8 mouse cellular contexts compared by ENCODE assay signal in genomic region chr6:85431274-85431841, GRCm38 (mm10). TPM values are rescaled to one million over a fixed set of nuclear protein-coding genes. Genes with fewer than 3 reads are reported as not detected.
DNase-seq lines count a peak whose midpoint lies in the region; ATAC-seq and TF ChIP-seq lines count a peak whose summit lies in the region.

No protein-coding gene starts in this region.

- 49% methylated on average over 8 of the region's 8 CpGs for WGBS in heart, postnatal 0 days
- 46% methylated on average over 8 of the region's 8 CpGs for WGBS in hindbrain, embryonic 11.5 days
- WGBS in midbrain, embryonic 12.5 days = 44% methylated on average over 8 of the region's 8 CpGs

- DNase-seq in heart, postnatal 0 days (ENCODE audit: low spot score) = no peak
- no peak for DNase-seq in heart, postnatal 10 days
- no peak for DNase-seq in MEL (ENCODE audit: low read depth, low spot score)
- DNase-seq in hindbrain, embryonic 11.5 days (ENCODE audit: low spot score) = no peak
- no peak for DNase-seq in ovary, postnatal 14 days (ENCODE audit: low spot score)
- no peak for DNase-seq in cerebellum, adult 8-10 months
- no peak for DNase-seq in layer of hippocampus, adult 11-12 months (ENCODE audit: low spot score)

- no peak for ATAC-seq in heart, postnatal 0 days (ENCODE audit: insufficient read depth, low read depth)
- ATAC-seq in hindbrain, embryonic 11.5 days (ENCODE audit: low FRiP score) = peak; percentile 82
- peak; percentile 82; the same call in 1 of the 2 replicates for ATAC-seq in midbrain, embryonic 12.5 days (ENCODE audit: low FRiP score, low read depth)

- intact Hi-C loops in heart, postnatal 10 days (cut with DNase I) = no loop called here

- TF ChIP-seq EP300 in heart, postnatal 0 days (IDR thresholded peaks at IDR 0.05; ENCODE audit: low read depth) = no peak
- TF ChIP-seq EP300 in MEL (IDR thresholded peaks at IDR 0.05; ENCODE audit: low read depth in 1 of 2, low read length in 2 of 2) = no peak

- H3K79me2 ChIP-seq in MEL (ENCODE audit: control insufficient read depth, insufficient read depth, low read length, poor library complexity) = peaks cover 37% of the 10 kb centered on the region

- H3K4me3 ChIP-seq in heart, postnatal 0 days (ENCODE audit: low read depth, low read length) = peak overlapping the region; percentile 92
- peak overlapping the region; percentile 89 to 94 for H3K4me3 ChIP-seq in MEL (ENCODE audit: control insufficient read depth in 1 of 2, insufficient read depth in 1 of 2, low read depth in 2 of 2, low read length in 2 of 2)
- peak overlapping the region; percentile 78 for H3K4me3 ChIP-seq in hindbrain, embryonic 11.5 days (ENCODE audit: low read depth, low read length)
- peak overlapping the region; percentile 89 for H3K4me3 ChIP-seq in midbrain, embryonic 12.5 days

- H3K27me3 ChIP-seq in heart, postnatal 0 days (ENCODE audit: control insufficient read depth, insufficient read depth, low read length) = no peaks in the 10 kb centered on the region
- peaks cover 6 to 17% of the 10 kb centered on the region in 2 experiments for H3K27me3 ChIP-seq in MEL (ENCODE audit: control insufficient read depth in 1 of 2, insufficient read depth in 2 of 2, low read length in 2 of 2)
- no peaks in the 10 kb centered on the region for H3K27me3 ChIP-seq in hindbrain, embryonic 11.5 days (ENCODE audit: control insufficient read depth, insufficient read depth, low read length)
- H3K27me3 ChIP-seq in midbrain, embryonic 12.5 days = peaks cover 4% of the 10 kb centered on the region; the same call in 1 of the 2 replicates

- H3K4me2 ChIP-seq in heart, postnatal 0 days (ENCODE audit: low read depth, low read length) = peak overlapping the region; percentile 96
- peak overlapping the region; percentile 77 for H3K4me2 ChIP-seq in hindbrain, embryonic 11.5 days (replicated peaks; ENCODE audit: low read depth, low read length)
- H3K4me2 ChIP-seq in midbrain, embryonic 12.5 days (replicated peaks) = peak overlapping the region; percentile 90

- H3K9me3 ChIP-seq in heart, postnatal 0 days (replicated peaks; ENCODE audit: control insufficient read depth, low read length) = no peaks in the 10 kb centered on the region
- H3K9me3 ChIP-seq in MEL (replicated peaks; ENCODE audit: insufficient read depth, low read length) = no peaks in the 10 kb centered on the region
- H3K9me3 ChIP-seq in hindbrain, embryonic 11.5 days (ENCODE audit: control insufficient read depth, low read length) = no peaks in the 10 kb centered on the region
- no peaks in the 10 kb centered on the region for H3K9me3 ChIP-seq in midbrain, embryonic 12.5 days

- no peaks in the 10 kb centered on the region for H3K36me3 ChIP-seq in heart, postnatal 0 days (replicated peaks; ENCODE audit: control insufficient read depth, insufficient read depth, low read length)
- peaks cover 0 to 21% of the 10 kb centered on the region in 2 experiments; a peak in 2 of 4 replicates for H3K36me3 ChIP-seq in MEL (ENCODE audit: control insufficient read depth in 1 of 2, insufficient read depth in 2 of 2, low read length in 2 of 2)
- no peaks in the 10 kb centered on the region for H3K36me3 ChIP-seq in hindbrain, embryonic 11.5 days (ENCODE audit: control insufficient read depth, insufficient read depth, low read length)
- no peaks in the 10 kb centered on the region for H3K36me3 ChIP-seq in midbrain, embryonic 12.5 days

- H3K27ac ChIP-seq in heart, postnatal 0 days (ENCODE audit: low read depth) = no peak overlapping the region
- no peak overlapping the region for H3K27ac ChIP-seq in MEL (ENCODE audit: control insufficient read depth, low read depth, low read length)
- H3K27ac ChIP-seq in hindbrain, embryonic 11.5 days (ENCODE audit: low read depth, low read length) = no peak overlapping the region
- H3K27ac ChIP-seq in midbrain, embryonic 12.5 days (replicated peaks) = no peak overlapping the region

- peaks cover 6% of the 10 kb centered on the region; the same call in 1 of the 2 replicates for H3K4me1 ChIP-seq in heart, postnatal 0 days (ENCODE audit: control insufficient read depth, insufficient read depth)
- peaks cover 4 to 17% of the 10 kb centered on the region in 2 experiments for H3K4me1 ChIP-seq in MEL (ENCODE audit: control insufficient read depth in 1 of 2, insufficient read depth in 2 of 2, low read length in 2 of 2)
- no peaks in the 10 kb centered on the region for H3K4me1 ChIP-seq in hindbrain, embryonic 11.5 days (replicated peaks; ENCODE audit: control insufficient read depth, insufficient read depth, low read length)
- 0 out of 2 replicates have a peak, but pooled peaks cover 9% of the 10 kb centered on the region for H3K4me1 ChIP-seq in midbrain, embryonic 12.5 days

- no peak for TF ChIP-seq CTCF in heart, postnatal 0 days (IDR thresholded peaks at IDR 0.05; ENCODE audit: low read depth)
- TF ChIP-seq CTCF in MEL (IDR thresholded peaks at IDR 0.05 in 2 of 3, conservative IDR thresholded peaks at IDR 0.05 in 1 of 3; ENCODE audit: control insufficient read depth in 1 of 3, insufficient read depth in 1 of 3, low read depth in 2 of 3, low read length in 3 of 3, poor library complexity in 1 of 3, severe bottlenecking in 1 of 3) = no peak

- no peak for TF ChIP-seq POLR2A in MEL (IDR thresholded peaks at IDR 0.05; ENCODE audit: control insufficient read depth in 1 of 2, insufficient read depth in 1 of 2, low read depth in 1 of 2, low read length in 2 of 2, poor library complexity in 1 of 2)

- peak overlapping the region; percentile 70 for H3K9ac ChIP-seq in heart, postnatal 0 days (replicated peaks; ENCODE audit: low read depth, low read length)
- H3K9ac ChIP-seq in MEL (ENCODE audit: control insufficient read depth, low read depth, low read length, poor library complexity, severe bottlenecking) = peak overlapping the region; percentile 59
- peak overlapping the region; percentile 77 for H3K9ac ChIP-seq in hindbrain, embryonic 11.5 days (ENCODE audit: low read depth, low read length)
- peak overlapping the region; percentile 76 for H3K9ac ChIP-seq in midbrain, embryonic 12.5 days (replicated peaks)

- no peak for TF ChIP-seq RAD21 in MEL (IDR thresholded peaks at IDR 0.05; ENCODE audit: low read depth, low read length)

TF ChIP-seq in MEL, 35 proteins besides CTCF, POLR2A, EP300 and RAD21 (continues in another document):
- TF ChIP-seq SMC3 (IDR thresholded peaks at IDR 0.05; ENCODE audit: low read depth, low read length) = no peak
- no peak for TF ChIP-seq UBTF (IDR thresholded peaks at IDR 0.05; ENCODE audit: borderline replicate concordance, insufficient read depth, low read depth, low read length)

RNA-seq across cellular contexts. Expression of gene Smyd5, which starts 0.4 kb away (rescaled TPM):
- 15.0 and 22.7 TPM in 2 replicates for total RNA-seq in heart, postnatal 0 days (2014; rRNA removed; ENCODE audit: low replicate concordance)
- 13.1 and 16.0 TPM in 2 replicates for polyA plus RNA-seq in heart, postnatal 0 days (2015; fragmentation: Nextera tagmentation; extraction: Ambion mirVana)
- total RNA-seq in heart, postnatal 10 days (2021) = 10 to 100 TPM; 11.1 to 12.5 TPM
- 82.5 and 102 TPM in 2 replicates for total RNA-seq in MEL (2012; rRNA removed)
- polyA plus RNA-seq in MEL (2012; ENCODE audit: insufficient read depth in 1 of 2, insufficient read length in 2 of 2, low read depth in 1 of 2, low replicate concordance in 2 of 2, missing spikeins in 1 of 2) = 100 to 1,000 TPM in 1 of 2 experiments, not detected in 1; 113 TPM
- polyA plus RNA-seq in hindbrain, embryonic 11.5 days (2014; fragmentation: Nextera tagmentation; extraction: Ambion mirVana) = 52.4 and 53.1 TPM in 2 replicates
- 51.4 and 54.8 TPM in 2 replicates for polyA plus RNA-seq in midbrain, embryonic 12.5 days (2016; fragmentation: Nextera tagmentation; extraction: Ambion mirVana)

RNA-seq across cellular contexts. Expression of gene Noto, which starts 7.7 kb away (rescaled TPM):
- total RNA-seq in heart, postnatal 0 days (2014; rRNA removed; ENCODE audit: low replicate concordance) = not detected in 2 replicates
- polyA plus RNA-seq in heart, postnatal 0 days (2015; fragmentation: Nextera tagmentation; extraction: Ambion mirVana) = not detected in 2 replicates
- not detected for total RNA-seq in heart, postnatal 10 days (2021)
- total RNA-seq in MEL (2012; rRNA removed) = not detected in 2 replicates
- polyA plus RNA-seq in MEL (2012; ENCODE audit: insufficient read depth in 1 of 2, insufficient read length in 2 of 2, low read depth in 1 of 2, low replicate concordance in 2 of 2, missing spikeins in 1 of 2) = not detected
- polyA plus RNA-seq in hindbrain, embryonic 11.5 days (2014; fragmentation: Nextera tagmentation; extraction: Ambion mirVana) = not detected in 2 replicates
- not detected in 2 replicates for polyA plus RNA-seq in midbrain, embryonic 12.5 days (2016; fragmentation: Nextera tagmentation; extraction: Ambion mirVana)

RNA-seq across cellular contexts. Expression of gene Cct7, which starts 20.0 kb away (rescaled TPM):
- total RNA-seq in heart, postnatal 0 days (2014; rRNA removed; ENCODE audit: low replicate concordance) = 137 and 138 TPM in 2 replicates
- 243 and 246 TPM in 2 replicates for polyA plus RNA-seq in heart, postnatal 0 days (2015; fragmentation: Nextera tagmentation; extraction: Ambion mirVana)
- total RNA-seq in heart, postnatal 10 days (2021) = 100 to 1,000 TPM; 160 to 172 TPM
- total RNA-seq in MEL (2012; rRNA removed) = 660 and 731 TPM in 2 replicates
- 100 to 1,000 TPM; 222 to 660 TPM for polyA plus RNA-seq in MEL (2012; ENCODE audit: insufficient read depth in 1 of 2, insufficient read length in 2 of 2, low read depth in 1 of 2, low replicate concordance in 2 of 2, missing spikeins in 1 of 2)
- 644 and 685 TPM in 2 replicates for polyA plus RNA-seq in hindbrain, embryonic 11.5 days (2014; fragmentation: Nextera tagmentation; extraction: Ambion mirVana)
- polyA plus RNA-seq in midbrain, embryonic 12.5 days (2016; fragmentation: Nextera tagmentation; extraction: Ambion mirVana) = 574 and 582 TPM in 2 replicates

RNA-seq across cellular contexts. Expression of gene Pradc1, which starts 20.4 kb away (rescaled TPM):
- total RNA-seq in heart, postnatal 0 days (2014; rRNA removed; ENCODE audit: low replicate concordance) = 14.7 and 20.4 TPM in 2 replicates
- polyA plus RNA-seq in heart, postnatal 0 days (2015; fragmentation: Nextera tagmentation; extraction: Ambion mirVana) = 33.9 and 35.9 TPM in 2 replicates
- 10 to 100 TPM; 17.9 to 19.4 TPM for total RNA-seq in heart, postnatal 10 days (2021)
- total RNA-seq in MEL (2012; rRNA removed) = 29.3 and 33.6 TPM in 2 replicates
- 10 to 100 TPM in 1 of 2 experiments, not detected in 1; 47.9 TPM for polyA plus RNA-seq in MEL (2012; ENCODE audit: insufficient read depth in 1 of 2, insufficient read length in 2 of 2, low read depth in 1 of 2, low replicate concordance in 2 of 2, missing spikeins in 1 of 2)
- 25.5 and 28.1 TPM in 2 replicates for polyA plus RNA-seq in hindbrain, embryonic 11.5 days (2014; fragmentation: Nextera tagmentation; extraction: Ambion mirVana)
- 29.4 and 31.6 TPM in 2 replicates for polyA plus RNA-seq in midbrain, embryonic 12.5 days (2016; fragmentation: Nextera tagmentation; extraction: Ambion mirVana)

RNA-seq across cellular contexts. Expression of gene Rab11fip5, which starts 56.9 kb away (rescaled TPM):
- total RNA-seq in heart, postnatal 0 days (2014; rRNA removed; ENCODE audit: low replicate concordance) = 86.7 and 91.3 TPM in 2 replicates
- 35.3 and 38.2 TPM in 2 replicates for polyA plus RNA-seq in heart, postnatal 0 days (2015; fragmentation: Nextera tagmentation; extraction: Ambion mirVana)
- total RNA-seq in heart, postnatal 10 days (2021) = 10 to 100 TPM; 65.4 to 73.1 TPM
- total RNA-seq in MEL (2012; rRNA removed) = 3.1 and 3.3 TPM in 2 replicates
- 1 to 10 TPM in 1 of 2 experiments, not detected in 1; 8.5 TPM for polyA plus RNA-seq in MEL (2012; ENCODE audit: insufficient read depth in 1 of 2, insufficient read length in 2 of 2, low read depth in 1 of 2, low replicate concordance in 2 of 2, missing spikeins in 1 of 2)
- 4.1 and 4.6 TPM in 2 replicates for polyA plus RNA-seq in hindbrain, embryonic 11.5 days (2014; fragmentation: Nextera tagmentation; extraction: Ambion mirVana)
- 9.7 and 10.1 TPM in 2 replicates for polyA plus RNA-seq in midbrain, embryonic 12.5 days (2016; fragmentation: Nextera tagmentation; extraction: Ambion mirVana)
